Mouse (Mus musculus) hindbrain, embryonic 16.5 days (tissue): ENCODE measurements around the gene Pitx3. TPM values are rescaled to one million over a fixed set of nuclear protein-coding genes. Genes with fewer than 3 reads are reported as not detected.
"Not testable (repeated sequence)": the region's sequence is repeated elsewhere in the genome, so short reads cannot be mapped to it uniquely, and the experiment has no call there.

ENCODE experiments used
- ATAC-seq: fragments of 200-750 bp; cut with Nextera tagmentation; 2 replicates; pipeline ENCODE4 v1.8.0; 2017; ENCODE audit warnings: moderate TSS enrichment, moderate library complexity
- H3K27ac ChIP-seq: fragments of 300-500 bp; sonication (generic); 2 replicates; pipeline ENCODE4 v1.5.1; 2014; ENCODE audit warnings: low read depth, mild to moderate bottlenecking, control low read depth, low read length, moderate library complexity
- H3K27me3 ChIP-seq: fragments of 300-500 bp; sonication (generic); replicated peaks from 2 replicates; pipeline ENCODE4 v1.6.1; 2014; ENCODE audit warnings: low read length; ENCODE audit not compliant: control insufficient read depth, insufficient read depth
- H3K36me3 ChIP-seq: fragments of 300-500 bp; sonication (generic); 2 replicates; pipeline ENCODE4 v1.6.1; 2014; ENCODE audit warnings: mild to moderate bottlenecking, low read length, moderate library complexity, mixed read lengths; ENCODE audit not compliant: control insufficient read depth, insufficient read depth
- H3K4me1 ChIP-seq: fragments of 300-500 bp; sonication (generic); 2 replicates; pipeline ENCODE4 v1.6.1; 2014; ENCODE audit warnings: low read depth, low read length; ENCODE audit not compliant: control insufficient read depth, insufficient read depth
- H3K4me2 ChIP-seq: fragments of 300-500 bp; sonication (generic); 2 replicates; pipeline ENCODE4 v1.6.1; 2014; ENCODE audit warnings: mild to moderate bottlenecking, low read length, control low read depth, moderate library complexity
- H3K4me3 ChIP-seq: fragments of 300-500 bp; sonication (generic); 2 replicates; pipeline ENCODE4 v1.5.1; 2014; ENCODE audit warnings: mild to moderate bottlenecking, low read length, control low read depth, moderate library complexity
- H3K9ac ChIP-seq: fragments of 300-500 bp; sonication (generic); 2 replicates; pipeline ENCODE4 v1.6.1; 2014; ENCODE audit warnings: low read depth, mild to moderate bottlenecking, control low read depth, low read length, moderate library complexity
- H3K9me3 ChIP-seq: fragments of 300-500 bp; sonication (generic); 2 replicates; pipeline ENCODE4 v1.6.1; 2014; ENCODE audit warnings: mild to moderate bottlenecking, low read length, moderate library complexity; ENCODE audit not compliant: control insufficient read depth
- WGBS: fragments of 180-500 bp; shearing (Covaris S2); extraction: QIAGEN DNeasy Blood & Tissue Kit; methylation state at CpG from one replicate; pipeline ENCODE4 v1.1.7; 2014; 5-methylcytosine and 5-hydroxymethylcytosine counted together
- polyA plus RNA-seq: library from polyadenylated mRNA; unstranded; fragments of >200 nt; fragmentation: Nextera tagmentation; extraction: Ambion mirVana; gene quantifications from 2 replicates; pipeline ENCODE4 v1.2.1, GENCODE M21; 2015

The Pitx3 gene
- polyA plus RNA-seq, 1 experiment from 2014 or later, result 0.20 TPM

- no peaks in the 10 kb centered on the region for H3K9me3 ChIP-seq
- no peak overlapping the region for H3K27ac ChIP-seq
- H3K27me3 ChIP-seq, result no peaks in the 10 kb centered on the region
- no peak overlapping the region for H3K4me3 ChIP-seq
- H3K9ac ChIP-seq, result no peak overlapping the region
- no peak overlapping the region for H3K4me2 ChIP-seq
- WGBS, result 80% methylated on average over 3 of the region's 3 CpGs
- H3K4me1 ChIP-seq, result no peaks in the 10 kb centered on the region
- ATAC-seq, result no peak
- peaks cover 3% of the 10 kb centered on the region for H3K36me3 ChIP-seq
Measured at GRCm38 (mm10) chr19:46169396-46169795, 21.3 kb upstream of the Pitx3 start.

- H3K9ac ChIP-seq, H3K9me3 ChIP-seq, H3K4me2 ChIP-seq, H3K4me1 ChIP-seq, H3K27ac ChIP-seq, H3K4me3 ChIP-seq, H3K36me3 ChIP-seq, ATAC-seq, H3K27me3 ChIP-seq: not testable (repeated sequence)
- 100% methylated on average over 1 of the region's 2 CpGs for WGBS
Measured at GRCm38 (mm10) chr19:46167169-46167568, 19.0 kb upstream of the Pitx3 start.

GRCm38 (mm10) chr19:46165950-46166349, 17.8 kb upstream of the Pitx3 start:
- no peaks in the 10 kb centered on the region for H3K27me3 ChIP-seq
- no peaks in the 10 kb centered on the region for H3K9me3 ChIP-seq
- H3K4me1 ChIP-seq, result no peaks in the 10 kb centered on the region
- ATAC-seq, result no peak
- H3K4me2 ChIP-seq, result no peak overlapping the region
- H3K4me3 ChIP-seq, result no peak overlapping the region
- no peaks in the 10 kb centered on the region; the same call in 1 of the 2 replicates for H3K36me3 ChIP-seq
- no peak overlapping the region for H3K9ac ChIP-seq
- H3K27ac ChIP-seq, result no peak overlapping the region
- 93% methylated on average over 3 of the region's 3 CpGs for WGBS

- H3K9me3 ChIP-seq, result no peaks in the 10 kb centered on the region
- WGBS, result 0% methylated on average over 37 of the region's 37 CpGs
- H3K4me3 ChIP-seq, result peak within 1 kb of the TSS; percentile 72
- H3K4me2 ChIP-seq, result peak within 1 kb of the TSS; percentile 80
- peaks cover 31% of the 10 kb centered on the region for H3K4me1 ChIP-seq
- peak within 1 kb of the TSS; percentile 85 for H3K27ac ChIP-seq
- ATAC-seq, result peak; percentile 99
- H3K9ac ChIP-seq, result peak within 1 kb of the TSS; percentile 78
- no peaks in the 10 kb centered on the region for H3K36me3 ChIP-seq
- H3K27me3 ChIP-seq, result peaks cover 23% of the 10 kb centered on the region
Measured at GRCm38 (mm10) chr19:46152127-46152803, 4.1 kb upstream of the Pitx3 start, which contains the start of gene Gbf1. TSS of gene Gbf1 (plus strand) at chr19:46152509.

- peaks cover 30% of the 10 kb centered on the region for H3K4me1 ChIP-seq
- H3K27me3 ChIP-seq, result peaks cover 49% of the 10 kb centered on the region
- peak overlapping the region; percentile 89 for H3K4me2 ChIP-seq
- H3K9me3 ChIP-seq, result no peaks in the 10 kb centered on the region
- H3K4me3 ChIP-seq, result no peak overlapping the region
- no peak overlapping the region for H3K9ac ChIP-seq
- no peaks in the 10 kb centered on the region for H3K36me3 ChIP-seq
- no peak overlapping the region for H3K27ac ChIP-seq
- WGBS, result 26% methylated on average over 12 of the region's 12 CpGs
- no peak for ATAC-seq
Measured at GRCm38 (mm10) chr19:46149091-46149490, 965 bp upstream of the Pitx3 start.

- Histone ChIP-seq H3K4me2 (peak overlapping the region; percentile 89), H3K36me3 (no peaks in the 10 kb centered on the region), H3K27ac (no peak overlapping the region), H3K4me1 (peaks cover 23% of the 10 kb centered on the region), H3K9ac (peak overlapping the region; percentile 41; the same call in 1 of the 2 replicates), H3K9me3 (no peaks in the 10 kb centered on the region), H3K4me3 (peak overlapping the region; percentile 51), H3K27me3 (peaks cover 53% of the 10 kb centered on the region)
- ATAC-seq, result peak; percentile 25; the same call in 1 of the 2 replicates
- under 1% methylated on average over 25 of the region's 27 CpGs for WGBS
Measured at GRCm38 (mm10) chr19:46148372-46148760, 240 bp upstream of the Pitx3 start.

GRCm38 (mm10) chr19:46141091-46141490, 7.0 kb downstream of the Pitx3 start:
- no peaks in the 10 kb centered on the region for H3K36me3 ChIP-seq
- H3K9ac ChIP-seq, result no peak overlapping the region
- whole genome bisulfite sequencing, result 5% methylated on average over 6 of the region's 6 CpGs
- H3K27ac ChIP-seq, result no peak overlapping the region
- no peaks in the 10 kb centered on the region for H3K9me3 ChIP-seq
- no peak overlapping the region for H3K4me3 ChIP-seq
- no peak overlapping the region for H3K4me2 ChIP-seq
- H3K4me1 ChIP-seq, result peaks cover 8% of the 10 kb centered on the region
- H3K27me3 ChIP-seq, result peaks cover 50% of the 10 kb centered on the region
- no peak for ATAC-seq

- H3K4me3 ChIP-seq, result no peak overlapping the region
- H3K27ac ChIP-seq, result no peak overlapping the region
- no peak overlapping the region for H3K9ac ChIP-seq
- WGBS, result 58% methylated on average over 2 of the region's 2 CpGs
- H3K4me1 ChIP-seq, result peaks cover 16% of the 10 kb centered on the region
- peaks cover 45% of the 10 kb centered on the region for H3K27me3 ChIP-seq
- H3K4me2 ChIP-seq, result no peak overlapping the region
- H3K36me3 ChIP-seq, result no peaks in the 10 kb centered on the region
- H3K9me3 ChIP-seq, result no peaks in the 10 kb centered on the region
- no peak for ATAC-seq
Measured at GRCm38 (mm10) chr19:46140324-46140723, 7.8 kb downstream of the Pitx3 start.

- Histone ChIP-seq H3K4me3 (peak overlapping the region; percentile 68), H3K27ac (no peak overlapping the region), H3K4me1 (peaks cover 19% of the 10 kb centered on the region), H3K4me2 (peak overlapping the region; percentile 100), H3K9ac (peak overlapping the region; percentile 71; the same call in 1 of the 2 replicates), H3K9me3 (no peaks in the 10 kb centered on the region), H3K36me3 (no peaks in the 10 kb centered on the region), H3K27me3 (peaks cover 50% of the 10 kb centered on the region)
- 0 out of 2 replicates have a peak, but pooled peaks have one; percentile 3 for ATAC-seq
- whole genome bisulfite sequencing, result 3% methylated on average over 46 of the region's 49 CpGs
Measured at GRCm38 (mm10) chr19:46136639-46137580, 11.2 kb downstream of the Pitx3 start.
